Mouse (Mus musculus): ENCODE results near the gene Nostrin. TPM values are rescaled to one million over a fixed set of nuclear protein-coding genes. Genes with fewer than 3 reads are reported as not detected.

Nostrin gene
- total and polyA plus RNA-seq, 3 experiments = 0.11 TPM; not detected in 2

DNA sequence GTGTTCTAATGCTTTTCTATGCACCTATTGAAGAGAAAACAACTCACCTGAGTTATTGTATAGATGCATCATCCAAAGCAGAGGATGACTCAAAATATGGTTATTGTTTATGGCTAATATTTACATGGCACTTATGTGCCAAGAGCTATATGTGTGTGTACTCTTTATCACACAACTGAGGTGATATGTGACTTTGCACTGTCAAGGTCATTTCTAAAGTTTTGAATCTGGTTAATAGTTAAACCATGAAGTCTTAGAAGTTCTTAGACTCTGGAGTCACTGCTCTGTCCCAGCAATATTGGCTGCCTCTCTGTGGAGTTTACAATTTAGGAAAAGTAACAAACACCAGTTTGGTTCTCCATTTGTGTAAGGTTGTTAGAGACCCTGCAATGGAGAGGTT lies 23.3 kb downstream of the Nostrin start:
- no peaks in the 10 kb centered on the region for H3K36me3 ChIP-seq (replicated peaks)
- ATAC-seq (ENCODE audit: extremely low read depth, insufficient number of reproducible peaks, low FRiP score, poor library complexity, severe bottlenecking) = no peak

GRCm38 (mm10) chr2:69170395-69171077 lies 34.9 kb downstream of the Nostrin start:
- no peak for ATAC-seq (ENCODE audit: extremely low read depth, insufficient number of reproducible peaks, low FRiP score, poor library complexity, severe bottlenecking)
- no peak for TF ChIP-seq TAL1 (conservative IDR thresholded peaks at IDR 0.05; ENCODE audit: low read depth, low read length)
- no peak for TF ChIP-seq POLR2AphosphoS5 (IDR thresholded peaks at IDR 0.05; ENCODE audit: insufficient replicate concordance, low read depth, low read length)
- TF ChIP-seq GATA1 (IDR thresholded peaks at IDR 0.05; ENCODE audit: borderline replicate concordance, low read length) = no peak
- TF ChIP-seq CTCF (IDR thresholded peaks at IDR 0.05; ENCODE audit: low read depth, low read length) = no peak
- TF ChIP-seq GATA2 (IDR thresholded peaks at IDR 0.05; ENCODE audit: borderline replicate concordance, low read depth, low read length) = no peak
- Histone ChIP-seq H3K4me3 (ENCODE audit: low read depth, low read length) (no peak overlapping the region), H3K36me3 (replicated peaks) (no peaks in the 10 kb centered on the region), H3K4me1 (ENCODE audit: insufficient read depth, low read depth, low read length) (no peaks in the 10 kb centered on the region), H3K9me3 (replicated peaks) (no peaks in the 10 kb centered on the region), H3K27me3 (ENCODE audit: insufficient read depth, low read length) (peaks cover 22% of the 10 kb centered on the region)
- no peak for DNase-seq (ENCODE audit: low spot score)

More for the DNA sequence above, 23.3 kb downstream of the Nostrin start:
- H3K4me3 ChIP-seq (ENCODE audit: low read depth, low read length) = no peak overlapping the region
- no peak for TF ChIP-seq CTCF (IDR thresholded peaks at IDR 0.05; ENCODE audit: low read depth, low read length)
- no peak for TF ChIP-seq TAL1 (conservative IDR thresholded peaks at IDR 0.05; ENCODE audit: low read depth, low read length)
- no peak for TF ChIP-seq GATA2 (IDR thresholded peaks at IDR 0.05; ENCODE audit: borderline replicate concordance, low read depth, low read length)
- no peak for TF ChIP-seq GATA1 (IDR thresholded peaks at IDR 0.05; ENCODE audit: borderline replicate concordance, low read length)
- TF ChIP-seq POLR2AphosphoS5 (IDR thresholded peaks at IDR 0.05; ENCODE audit: insufficient replicate concordance, low read depth, low read length) = no peak
- no peak for DNase-seq (ENCODE audit: low spot score)
- H3K27me3 ChIP-seq (ENCODE audit: insufficient read depth, low read length) = peaks cover 9% of the 10 kb centered on the region
- no peaks in the 10 kb centered on the region for H3K9me3 ChIP-seq (replicated peaks)
- no peaks in the 10 kb centered on the region for H3K4me1 ChIP-seq (ENCODE audit: insufficient read depth, low read depth, low read length)

DNA sequence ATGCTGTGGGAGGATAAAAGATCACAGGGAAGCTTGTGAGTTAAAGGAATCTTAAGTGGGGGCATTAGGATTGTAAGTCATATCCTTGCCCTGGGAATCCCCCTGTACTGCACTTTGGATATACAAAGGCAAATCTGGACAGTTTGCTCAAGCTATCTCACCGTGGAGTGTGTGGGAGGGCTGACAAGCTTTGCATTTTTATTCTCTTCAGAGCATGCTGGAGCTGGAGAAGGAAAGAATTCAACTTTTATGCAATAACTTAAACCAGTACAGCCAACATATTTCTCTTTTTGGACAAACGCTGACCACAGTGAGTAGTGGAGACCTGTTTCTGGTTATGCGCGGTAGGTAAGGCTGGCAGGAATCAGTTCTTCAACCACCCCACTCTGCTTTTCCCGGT lies 39.7 kb downstream of the Nostrin start:
- no peaks in the 10 kb centered on the region for H3K4me1 ChIP-seq (ENCODE audit: insufficient read depth, low read depth, low read length)
- DNase-seq (ENCODE audit: low spot score) (no peak), ATAC-seq (ENCODE audit: extremely low read depth, insufficient number of reproducible peaks, low FRiP score, poor library complexity, severe bottlenecking) (no peak)
- no peak overlapping the region for H3K4me3 ChIP-seq (ENCODE audit: low read depth, low read length)
- TF ChIP-seq TAL1 (conservative IDR thresholded peaks at IDR 0.05; ENCODE audit: low read depth, low read length) (no peak), POLR2AphosphoS5 (IDR thresholded peaks at IDR 0.05; ENCODE audit: insufficient replicate concordance, low read depth, low read length) (no peak), CTCF (IDR thresholded peaks at IDR 0.05; ENCODE audit: low read depth, low read length) (no peak), GATA2 (IDR thresholded peaks at IDR 0.05; ENCODE audit: borderline replicate concordance, low read depth, low read length) (no peak), GATA1 (IDR thresholded peaks at IDR 0.05; ENCODE audit: borderline replicate concordance, low read length) (no peak)
- no peaks in the 10 kb centered on the region for H3K36me3 ChIP-seq (replicated peaks)
- H3K27me3 ChIP-seq (ENCODE audit: insufficient read depth, low read length) = peaks cover 17% of the 10 kb centered on the region
- H3K9me3 ChIP-seq (replicated peaks) = no peaks in the 10 kb centered on the region

GRCm38 (mm10) chr2:69179721-69180120 lies 44.1 kb downstream of the Nostrin start:
- TF ChIP-seq GATA2 (IDR thresholded peaks at IDR 0.05; ENCODE audit: borderline replicate concordance, low read depth, low read length) = no peak
- TF ChIP-seq POLR2AphosphoS5 (IDR thresholded peaks at IDR 0.05; ENCODE audit: insufficient replicate concordance, low read depth, low read length) = no peak
- no peak for TF ChIP-seq GATA1 (IDR thresholded peaks at IDR 0.05; ENCODE audit: borderline replicate concordance, low read length)
- no peak for TF ChIP-seq CTCF (IDR thresholded peaks at IDR 0.05; ENCODE audit: low read depth, low read length)
- TF ChIP-seq TAL1 (conservative IDR thresholded peaks at IDR 0.05; ENCODE audit: low read depth, low read length) = no peak
- no peaks in the 10 kb centered on the region for H3K4me1 ChIP-seq (ENCODE audit: insufficient read depth, low read depth, low read length)
- no peaks in the 10 kb centered on the region for H3K36me3 ChIP-seq (replicated peaks)
- ATAC-seq (ENCODE audit: extremely low read depth, insufficient number of reproducible peaks, low FRiP score, poor library complexity, severe bottlenecking) = no peak
- no peak overlapping the region for H3K4me3 ChIP-seq (ENCODE audit: low read depth, low read length)
- no peaks in the 10 kb centered on the region; the same call in 1 of the 2 replicates for H3K27me3 ChIP-seq (ENCODE audit: insufficient read depth, low read length)
- no peaks in the 10 kb centered on the region for H3K9me3 ChIP-seq (replicated peaks)
- no peak for DNase-seq (ENCODE audit: low spot score)

DNA sequence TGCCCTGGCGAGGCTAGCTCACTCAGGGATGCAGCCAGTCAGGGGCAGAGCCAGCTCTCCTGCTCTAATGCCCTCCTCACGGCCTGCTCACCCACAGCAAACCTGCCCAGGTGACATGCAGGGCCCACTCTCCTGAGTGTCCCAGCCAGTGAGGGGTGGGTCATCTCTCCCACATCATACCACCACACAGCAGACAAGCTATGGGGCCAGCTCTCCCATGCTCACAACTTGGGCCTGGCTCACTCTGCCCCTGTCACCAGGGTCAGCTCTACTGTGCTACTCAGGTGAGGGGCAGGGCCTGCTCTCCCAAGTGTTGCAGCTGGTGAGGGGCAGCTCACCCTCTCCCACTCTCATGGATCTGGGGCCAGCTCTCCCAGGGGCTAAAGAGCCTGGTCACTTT lies 52.4 kb downstream of the Nostrin start:
- H3K4me3 ChIP-seq (ENCODE audit: low read depth, low read length) = no peak overlapping the region
- peaks cover 39% of the 10 kb centered on the region for H3K36me3 ChIP-seq (replicated peaks)
- no peak for DNase-seq (ENCODE audit: low spot score)
- TF ChIP-seq POLR2AphosphoS5 (IDR thresholded peaks at IDR 0.05; ENCODE audit: insufficient replicate concordance, low read depth, low read length) = no peak
- no peak for TF ChIP-seq GATA1 (IDR thresholded peaks at IDR 0.05; ENCODE audit: borderline replicate concordance, low read length)
- TF ChIP-seq TAL1 (conservative IDR thresholded peaks at IDR 0.05; ENCODE audit: low read depth, low read length) = no peak
- no peak for TF ChIP-seq CTCF (IDR thresholded peaks at IDR 0.05; ENCODE audit: low read depth, low read length)
- no peak for TF ChIP-seq GATA2 (IDR thresholded peaks at IDR 0.05; ENCODE audit: borderline replicate concordance, low read depth, low read length)
- ATAC-seq (ENCODE audit: extremely low read depth, insufficient number of reproducible peaks, low FRiP score, poor library complexity, severe bottlenecking) = no peak
- no peaks in the 10 kb centered on the region for H3K9me3 ChIP-seq (replicated peaks)
- no peaks in the 10 kb centered on the region; the same call in 1 of the 2 replicates for H3K4me1 ChIP-seq (ENCODE audit: insufficient read depth, low read depth, low read length)
- H3K27me3 ChIP-seq (ENCODE audit: insufficient read depth, low read length) = no peaks in the 10 kb centered on the region

DNA sequence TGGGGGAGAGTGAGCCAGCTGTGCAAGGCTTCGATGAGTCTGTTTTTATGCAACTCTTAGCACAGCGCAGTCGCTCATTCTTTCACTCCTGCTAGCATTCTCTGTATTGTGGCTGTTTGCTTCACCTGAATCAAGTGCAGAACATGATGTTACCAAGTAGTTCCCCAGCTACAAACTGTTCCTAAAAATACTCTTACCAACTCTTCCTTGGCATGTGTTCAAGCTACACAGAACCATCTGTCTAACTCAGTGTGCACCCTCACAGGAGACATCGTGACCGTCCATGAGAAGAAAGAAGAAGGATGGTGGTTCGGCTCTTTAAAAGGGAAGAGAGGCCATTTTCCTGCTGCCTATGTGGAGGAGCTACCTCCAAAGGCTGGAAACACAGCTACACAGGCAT lies 53.1 kb downstream of the Nostrin start:
- peaks cover 46% of the 10 kb centered on the region for H3K36me3 ChIP-seq (replicated peaks)
- no peak for DNase-seq (ENCODE audit: low spot score)
- no peak for TF ChIP-seq TAL1 (conservative IDR thresholded peaks at IDR 0.05; ENCODE audit: low read depth, low read length)
- TF ChIP-seq GATA1 (IDR thresholded peaks at IDR 0.05; ENCODE audit: borderline replicate concordance, low read length) = no peak
- no peak for TF ChIP-seq CTCF (IDR thresholded peaks at IDR 0.05; ENCODE audit: low read depth, low read length)
- no peak for TF ChIP-seq POLR2AphosphoS5 (IDR thresholded peaks at IDR 0.05; ENCODE audit: insufficient replicate concordance, low read depth, low read length)
- TF ChIP-seq GATA2 (IDR thresholded peaks at IDR 0.05; ENCODE audit: borderline replicate concordance, low read depth, low read length) = no peak
- ATAC-seq (ENCODE audit: extremely low read depth, insufficient number of reproducible peaks, low FRiP score, poor library complexity, severe bottlenecking) = no peak
- no peak overlapping the region for H3K4me3 ChIP-seq (ENCODE audit: low read depth, low read length)
- H3K9me3 ChIP-seq (replicated peaks) = no peaks in the 10 kb centered on the region
- H3K4me1 ChIP-seq (ENCODE audit: insufficient read depth, low read depth, low read length) = no peaks in the 10 kb centered on the region; the same call in 1 of the 2 replicates
- H3K27me3 ChIP-seq (ENCODE audit: insufficient read depth, low read length) = no peaks in the 10 kb centered on the region

Data from G1E (cell line).